Mouse (Mus musculus) gastrocnemius, adult 2 months (tissue): ENCODE measurements around the gene Tctn3. TPM values are rescaled to one million over a fixed set of nuclear protein-coding genes. Genes with fewer than 3 reads are reported as not detected.
"Not testable (repeated sequence)": the region's sequence is repeated elsewhere in the genome, so short reads cannot be mapped to it uniquely, and the experiment has no call there.

Experiments
- DNase-seq: peaks from one replicate; pipeline ENCODE4 v3.0.0; 2022
- H3K27ac ChIP-seq: fragments of 200-600 bp; 2 replicates; pipeline ENCODE4 v1.8.1; 2022; ENCODE audit warnings: mild to moderate bottlenecking
- H3K4me3 ChIP-seq: fragments of 200-600 bp; 2 replicates; pipeline ENCODE4 v1.8.1; 2022; ENCODE audit warnings: mild to moderate bottlenecking, moderate library complexity
- CTCF ChIP-seq: fragments of 200-600 bp; IDR thresholded peaks from 2 replicates; pipeline ENCODE4 v1.8.1; 2022; ENCODE audit warnings: antibody characterized with exemption, mild to moderate bottlenecking, moderate library complexity
- intact Hi-C: fragments of 180-260 bp; cut with DNase I; formaldehyde crosslinking; loops from one replicate; pipeline ENCODE4 v1.15.1; 2025
- total RNA-seq, 2 experiments: library from RNA; stranded (reverse); gene quantifications; 2 replicates each; pipeline ENCODE4 v1.2.3; 2021

Gene Tctn3
- total RNA-seq, 2 experiments from 2014 or later, result 2.6 to 2.8 TPM

- no peak for DNase-seq
- TF ChIP-seq CTCF, result no peak
- Histone ChIP-seq H3K27ac (no peak overlapping the region), H3K4me3 (no peak overlapping the region)
- intact Hi-C loops, result no loop called here
Measured at GRCm38 (mm10) chr19:40575438-40575837, 36.6 kb downstream of the Tctn3 start.

- TF ChIP-seq CTCF, result no peak
- intact Hi-C loops, result no loop called here
- Histone ChIP-seq H3K4me3 (no peak overlapping the region), H3K27ac (no peak overlapping the region)
- DNase-seq, result no peak
Measured at GRCm38 (mm10) chr19:40570726-40571125, 41.3 kb downstream of the Tctn3 start.

GRCm38 (mm10) chr19:40567616-40568015, 44.4 kb downstream of the Tctn3 start:
- DNase-seq, result no peak
- Histone ChIP-seq H3K4me3 (no peak overlapping the region), H3K27ac (no peak overlapping the region)
- intact Hi-C loops, result no loop called here
- TF ChIP-seq CTCF, result no peak

DNA sequence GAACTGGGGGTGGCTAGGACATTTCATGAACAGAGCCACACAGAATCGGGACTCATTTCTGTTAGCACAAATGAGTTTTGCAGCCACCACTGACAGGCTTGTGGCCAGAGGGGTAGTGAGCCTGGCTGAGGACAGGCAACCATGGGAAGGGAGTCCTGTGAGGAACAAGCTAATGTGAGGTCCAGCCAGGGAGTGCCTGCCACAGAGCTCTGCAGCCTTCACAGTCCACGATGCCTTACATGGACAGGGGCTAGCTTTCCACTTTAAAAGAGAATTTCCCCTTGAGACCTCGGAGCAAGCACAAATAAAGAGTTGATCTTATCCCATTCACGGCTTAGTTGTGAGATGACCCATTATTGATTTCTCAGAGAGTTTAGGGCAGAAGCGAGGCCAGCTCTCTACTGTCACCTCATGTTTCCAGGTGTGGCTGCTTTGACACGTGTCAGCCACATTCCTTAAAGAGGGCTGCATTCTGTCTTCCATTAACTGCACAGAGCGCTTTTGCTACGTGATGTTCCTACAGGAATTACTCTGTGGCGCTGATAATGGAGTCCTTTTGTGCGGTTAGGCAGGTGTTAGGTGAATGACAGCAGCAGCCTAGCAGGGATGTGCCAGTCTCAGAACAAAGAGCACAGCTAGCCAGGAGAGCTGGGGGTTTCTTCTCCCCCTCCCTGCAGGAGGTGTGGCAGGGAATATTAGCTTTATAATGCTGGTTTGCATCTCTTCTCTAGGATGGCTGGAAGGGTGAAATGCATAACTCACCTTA, 48.0 kb downstream of the Tctn3 start:
- no peak for TF ChIP-seq CTCF
- Histone ChIP-seq H3K4me3 (no peak overlapping the region), H3K27ac (no peak overlapping the region)
- DNase-seq, result no peak
- intact Hi-C loops, result no loop called here

DNA sequence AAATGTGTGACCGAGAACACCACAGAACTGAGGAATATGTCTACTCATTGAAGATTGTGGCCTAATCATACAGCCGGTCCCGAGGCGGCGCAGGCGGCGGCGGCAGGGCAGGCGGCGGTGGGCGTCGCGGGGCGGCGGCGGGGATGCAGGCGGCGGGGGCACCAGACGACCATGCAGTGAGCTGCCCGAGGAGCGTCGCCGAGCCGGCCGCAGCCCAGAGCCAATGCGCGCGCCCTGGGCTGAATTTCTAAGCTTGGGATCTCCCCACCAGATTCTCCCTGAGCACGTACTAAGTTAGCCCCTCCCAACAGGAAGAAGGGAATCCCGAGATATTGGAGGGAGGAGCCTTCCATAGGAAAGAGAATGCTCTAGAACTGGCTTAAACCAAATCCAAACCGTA, 50.5 kb downstream of the Tctn3 start:
- intact Hi-C loops, H3K4me3 ChIP-seq, DNase-seq, H3K27ac ChIP-seq: not testable (repeated sequence)

DNA sequence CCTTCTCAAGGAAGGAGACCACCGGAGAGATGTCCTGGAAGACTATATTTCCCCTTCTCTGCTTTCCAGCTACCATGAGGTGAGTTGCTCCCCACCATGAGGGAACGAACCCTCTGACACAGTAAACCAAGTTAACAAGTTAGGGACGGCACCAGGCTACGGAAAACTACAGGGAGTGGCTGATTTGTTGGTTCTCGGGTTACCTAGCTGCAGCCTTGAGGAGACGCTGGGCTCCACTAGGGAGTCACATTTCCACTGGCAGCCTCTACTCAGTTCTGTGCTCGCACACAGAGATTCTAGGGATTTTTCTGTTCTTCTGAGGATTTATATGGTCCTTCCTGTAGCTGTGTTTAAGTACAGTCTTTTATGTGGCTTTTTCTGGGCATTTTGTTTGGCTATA, 56.0 kb downstream of the Tctn3 start:
- peak overlapping the region; percentile 15; the same call in 1 of the 2 replicates for H3K4me3 ChIP-seq
- H3K27ac ChIP-seq, result no peak overlapping the region
- DNase-seq, result no peak
- no peak for TF ChIP-seq CTCF
- intact Hi-C loops, result no loop called here

GRCm38 (mm10) chr19:40555136-40555535, 56.9 kb downstream of the Tctn3 start:
- Histone ChIP-seq H3K4me3 (no peak overlapping the region), H3K27ac (no peak overlapping the region)
- TF ChIP-seq CTCF, result no peak
- intact Hi-C loops, result no loop called here
- no peak for DNase-seq

GRCm38 (mm10) chr19:40554343-40554742, 57.7 kb downstream of the Tctn3 start:
- Histone ChIP-seq H3K4me3 (no peak overlapping the region), H3K27ac (no peak overlapping the region)
- TF ChIP-seq CTCF, result no peak
- DNase-seq, result no peak
- intact Hi-C loops, result no loop called here

GRCm38 (mm10) chr19:40553849-40554248, 58.2 kb downstream of the Tctn3 start:
- no peak for TF ChIP-seq CTCF
- no peak overlapping the region for H3K4me3 ChIP-seq
- no peak for DNase-seq
- intact Hi-C loops, result no loop called here
- H3K27ac ChIP-seq, result no peak overlapping the region

GRCm38 (mm10) chr19:40553014-40553789, 58.8 kb downstream of the Tctn3 start:
- no peak for TF ChIP-seq CTCF
- intact Hi-C loops, result no loop called here
- H3K27ac ChIP-seq, result no peak overlapping the region
- DNase-seq, result no peak
- H3K4me3 ChIP-seq, result no peak overlapping the region

- peak overlapping the region; percentile 58; the same call in 1 of the 2 replicates for H3K27ac ChIP-seq
- no peak for TF ChIP-seq CTCF
- 0 out of 2 replicates have a peak overlapping the region, but pooled peaks have one; percentile 17 for H3K4me3 ChIP-seq
- intact Hi-C loops, result no loop called here
- DNase-seq, result peak; percentile 46
Measured at GRCm38 (mm10) chr19:40549516-40550135, 62.4 kb downstream of the Tctn3 start.

DNA sequence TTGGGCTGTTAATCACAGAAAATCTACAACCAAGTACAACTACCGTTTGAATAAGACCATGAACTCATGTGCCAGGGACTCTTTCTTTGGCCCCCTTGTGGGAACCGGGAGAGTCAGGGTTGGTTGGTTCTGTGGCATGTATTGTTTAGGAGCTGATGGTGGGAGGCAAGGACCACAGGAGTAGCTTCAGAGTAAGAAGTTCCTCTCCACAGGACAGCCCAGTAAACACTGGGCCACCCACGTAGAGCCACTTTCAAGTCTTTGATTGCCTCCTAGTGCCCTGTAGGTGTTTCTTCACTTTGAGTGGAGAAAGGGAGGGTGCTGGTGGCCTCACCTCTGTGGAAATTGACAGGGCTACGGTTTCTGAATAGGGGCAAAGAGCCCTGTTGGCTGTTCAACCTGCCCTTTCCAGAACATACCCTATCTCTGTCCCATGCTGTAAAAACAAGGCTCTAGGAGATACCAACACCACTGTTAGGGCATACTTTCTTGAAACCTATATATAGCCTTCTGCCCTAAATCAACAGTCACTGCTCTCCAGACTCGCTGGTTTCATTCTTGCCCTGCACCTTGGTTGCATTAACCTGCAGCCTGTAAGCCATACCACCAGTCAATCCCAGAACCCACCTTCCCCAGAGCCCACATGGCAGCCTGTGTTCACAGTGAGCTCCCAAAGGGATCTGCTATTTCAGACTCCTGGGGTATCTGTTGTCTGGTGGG, 63.1 kb downstream of the Tctn3 start:
- Histone ChIP-seq H3K27ac (peak overlapping the region; percentile 58; the same call in 1 of the 2 replicates), H3K4me3 (0 out of 2 replicates have a peak overlapping the region, but pooled peaks have one; percentile 17)
- DNase-seq, result no peak
- intact Hi-C loops, result no loop called here
- TF ChIP-seq CTCF, result no peak; the same call in 1 of the 2 replicates
